Mouse (Mus musculus): ENCODE data around the gene Sh3pxd2a. TPM values are rescaled to one million over a fixed set of nuclear protein-coding genes. Genes with fewer than 3 reads are reported as not detected.

The Sh3pxd2a gene
- total RNA-seq, 2 experiments from 2014 or later: 37.8 to 46.3 TPM

DNA sequence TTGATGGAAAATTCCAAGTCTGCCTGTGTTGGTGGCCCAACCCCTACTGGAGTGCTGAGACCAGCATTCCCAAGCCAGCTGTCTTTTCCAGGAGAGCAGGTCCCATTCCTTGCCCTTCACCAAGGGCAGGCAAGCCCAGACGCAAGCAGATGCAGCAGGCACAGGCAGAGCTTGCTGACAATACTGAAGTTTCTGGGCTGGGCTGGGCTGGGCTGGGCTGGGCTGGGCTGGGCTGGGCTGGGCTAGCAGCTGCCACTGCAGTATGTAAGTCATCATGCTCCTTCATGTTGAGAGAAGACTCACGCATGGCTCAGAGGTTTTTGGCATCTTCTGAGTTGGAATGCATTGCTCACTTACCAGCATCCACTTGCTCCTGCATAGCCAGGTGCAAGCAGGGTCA, 27.7 kb upstream of the Sh3pxd2a start:
- DNase-seq: peak; percentile 30

DNA sequence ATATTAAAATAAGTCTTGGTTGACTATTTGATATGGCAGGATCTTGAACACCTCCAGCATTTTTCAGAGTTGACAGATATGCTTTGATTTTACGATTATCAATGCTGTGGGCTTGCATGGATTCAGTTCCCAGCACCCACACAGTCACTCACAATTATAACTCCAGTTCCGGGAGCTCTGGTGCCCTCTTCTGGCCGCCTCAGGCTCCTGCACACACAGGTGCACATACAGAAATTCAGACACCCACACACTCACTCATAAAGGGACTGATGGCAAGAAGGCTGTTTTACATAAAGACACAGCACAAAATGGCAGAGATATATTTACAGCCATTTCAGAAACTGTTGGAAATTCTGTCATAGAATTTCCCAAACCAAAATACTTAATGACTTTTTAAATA, 25.0 kb upstream of the Sh3pxd2a start:
- DNase-seq: no peak

DNA sequence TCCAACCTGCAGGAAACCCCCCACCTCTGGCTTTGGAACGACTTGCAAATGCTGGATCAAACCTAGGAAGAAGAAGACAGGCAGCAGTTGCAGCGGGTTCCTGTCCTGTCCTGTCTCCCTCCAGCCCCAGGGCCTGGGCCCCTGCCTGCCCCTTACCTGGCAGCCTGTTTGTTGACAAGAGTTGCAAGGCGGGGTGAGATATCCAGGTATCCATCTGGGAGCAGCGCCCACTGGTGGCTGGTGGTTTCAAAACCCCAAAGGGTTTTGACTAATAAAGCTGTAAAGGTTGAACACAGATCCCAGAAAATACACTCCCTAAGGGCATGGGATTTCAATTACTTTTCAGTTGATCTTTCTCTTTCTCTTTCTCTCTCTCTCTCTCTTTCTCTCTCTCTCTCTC, 24.0 kb upstream of the Sh3pxd2a start:
- DNase-seq: no peak

DNA sequence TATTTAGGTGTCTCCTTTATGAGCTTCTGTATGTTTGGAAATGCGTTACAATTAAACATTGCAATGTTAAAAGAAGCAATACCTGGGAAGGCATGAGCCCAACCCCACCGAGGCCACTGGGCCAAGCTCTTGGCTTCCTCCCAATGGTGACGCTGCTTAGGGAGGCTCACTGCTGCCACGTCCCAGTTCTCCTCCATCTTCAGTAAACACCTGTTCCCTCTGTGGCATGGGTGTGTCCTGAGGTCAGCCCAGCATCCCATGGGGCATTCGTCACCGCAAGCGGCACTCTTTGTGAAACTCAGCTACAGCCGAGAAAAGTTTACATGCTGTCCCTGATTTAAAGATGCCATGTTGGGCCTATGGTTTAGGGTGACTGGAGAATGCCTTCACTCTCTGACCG, 23.4 kb upstream of the Sh3pxd2a start:
- DNase-seq: no peak

DNA sequence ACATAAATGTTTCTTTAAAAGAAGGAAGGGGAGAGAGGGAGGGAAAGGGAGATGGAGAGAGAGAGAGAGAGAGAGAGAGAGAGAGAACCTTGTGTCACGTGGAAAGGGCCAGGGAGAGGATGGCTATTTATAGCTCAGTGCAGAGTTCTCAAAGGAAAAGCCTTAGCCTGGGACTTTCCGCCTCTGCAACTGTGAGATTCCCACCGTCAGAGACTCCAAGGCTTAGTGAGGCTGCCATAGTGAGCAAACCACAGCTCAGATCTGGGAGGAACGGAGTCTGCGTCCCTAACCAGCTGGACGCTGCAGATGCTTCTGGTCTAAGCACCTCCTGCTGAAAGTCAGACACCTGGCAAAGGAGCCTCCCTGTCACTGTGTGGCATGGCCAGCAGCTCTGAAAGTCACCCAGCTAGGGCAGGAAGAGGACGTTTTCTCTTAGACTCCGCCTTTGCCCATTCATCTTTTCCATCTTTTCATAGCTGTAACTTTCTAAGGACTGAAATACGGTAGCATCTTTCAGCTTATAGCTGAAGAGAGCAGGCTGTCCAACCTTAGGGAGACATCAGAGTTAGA, 21.9 kb upstream of the Sh3pxd2a start:
- DNase-seq: no peak

DNA sequence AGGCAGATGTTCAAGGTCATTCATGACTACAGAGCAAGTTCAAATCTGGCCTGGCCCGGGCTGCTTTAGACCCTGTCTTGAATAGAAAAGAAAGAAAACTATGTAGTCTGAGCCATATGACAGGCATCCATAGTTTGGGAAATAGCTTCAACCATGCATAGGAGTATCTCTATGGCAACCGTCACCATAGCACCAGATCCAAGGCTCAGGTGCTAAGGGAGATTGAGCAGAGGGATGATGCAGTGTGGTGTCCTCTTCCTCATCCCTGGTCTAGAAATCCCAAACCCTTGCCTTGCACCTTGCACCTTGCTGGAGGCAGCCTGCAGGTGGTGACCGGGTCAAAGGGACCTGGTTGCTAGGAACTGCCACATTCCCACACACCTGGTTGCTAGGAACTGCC, 19.9 kb upstream of the Sh3pxd2a start:
- DNase-seq: no peak

DNA sequence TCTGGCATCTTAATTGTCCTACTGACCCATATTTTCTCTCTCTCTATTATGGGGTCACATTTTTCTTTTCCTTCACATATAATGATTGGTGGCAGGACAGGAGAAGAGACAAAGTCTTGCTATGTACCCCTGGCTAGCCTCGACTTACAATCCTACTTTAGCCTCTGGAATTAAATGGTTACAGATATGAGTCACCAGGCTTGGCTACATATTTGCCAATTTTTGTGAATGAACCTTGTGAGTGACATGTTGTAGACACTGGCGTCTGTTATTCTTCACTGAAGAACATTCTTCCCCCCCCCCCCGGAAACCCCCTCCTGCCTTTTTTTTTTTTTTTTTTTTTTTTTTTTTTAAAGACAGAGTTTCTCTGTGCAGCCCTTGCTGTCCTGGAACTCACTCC, 19.1 kb upstream of the Sh3pxd2a start:
- no peak for DNase-seq

DNA sequence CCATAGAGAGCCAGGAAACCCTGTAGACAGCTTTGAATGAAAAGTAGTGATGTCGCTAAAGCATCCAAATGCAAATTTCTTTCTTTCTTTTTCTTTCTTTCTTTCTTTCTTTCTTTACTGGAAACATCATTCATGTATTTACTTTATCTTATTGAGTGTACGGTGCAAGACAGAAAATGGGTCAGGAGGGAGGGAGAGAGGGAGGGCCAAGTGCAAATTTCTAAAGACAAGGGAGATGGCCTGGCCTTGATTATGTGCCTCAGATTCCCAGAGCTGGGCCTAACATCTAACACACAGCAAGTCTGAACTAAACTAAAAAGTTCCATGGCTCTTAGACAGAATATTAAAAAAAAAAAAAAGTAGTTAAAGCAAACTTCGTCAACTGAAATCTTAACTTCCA, 9.3 kb upstream of the Sh3pxd2a start:
- DNase-seq: no peak

DNA sequence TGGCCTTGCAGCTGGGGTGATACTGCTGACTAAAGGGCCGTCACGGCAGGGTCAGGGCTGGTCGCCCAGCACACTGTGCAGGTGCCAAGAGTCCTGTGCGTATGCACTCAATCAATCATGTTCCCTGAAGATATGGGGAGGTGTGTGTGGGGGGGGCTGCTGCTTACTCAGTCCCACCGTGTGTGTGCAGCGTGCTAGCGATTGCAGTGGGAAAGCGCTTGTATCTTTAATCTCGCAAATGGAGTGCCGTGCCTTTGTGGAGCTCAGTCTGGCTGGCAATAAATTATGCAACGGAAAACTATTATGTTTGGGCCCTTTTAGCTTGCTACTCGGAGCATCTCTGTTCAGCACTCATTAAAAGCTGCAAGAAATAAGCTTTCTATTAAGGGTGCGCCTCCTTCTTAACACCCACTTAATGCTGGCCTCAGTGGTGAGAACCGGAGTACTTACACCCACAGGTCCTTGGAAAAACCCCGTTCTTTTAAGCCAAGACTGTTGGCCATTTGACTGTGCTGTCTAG, 8.7 kb upstream of the Sh3pxd2a start:
- DNase-seq: peak; percentile 64

DNA sequence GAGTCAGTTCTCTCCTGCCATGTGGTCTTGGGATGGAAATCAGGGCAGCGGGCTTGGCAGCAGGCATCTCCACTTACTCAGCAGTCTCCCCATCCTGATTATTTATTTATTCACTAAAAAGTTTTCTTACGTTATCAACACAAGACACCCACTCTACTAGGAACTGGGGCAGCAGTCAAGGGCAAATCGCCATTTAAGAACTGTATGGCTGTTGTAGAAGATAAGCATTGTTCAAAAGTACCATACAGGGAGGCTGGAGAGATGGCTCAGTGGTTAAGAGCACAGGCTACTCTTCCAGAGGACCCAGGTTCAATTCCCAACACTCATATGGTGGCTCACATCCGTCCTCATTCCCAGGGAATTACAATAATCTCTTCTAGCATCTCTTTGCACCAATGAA, 7.6 kb upstream of the Sh3pxd2a start:
- no peak for DNase-seq

DNA sequence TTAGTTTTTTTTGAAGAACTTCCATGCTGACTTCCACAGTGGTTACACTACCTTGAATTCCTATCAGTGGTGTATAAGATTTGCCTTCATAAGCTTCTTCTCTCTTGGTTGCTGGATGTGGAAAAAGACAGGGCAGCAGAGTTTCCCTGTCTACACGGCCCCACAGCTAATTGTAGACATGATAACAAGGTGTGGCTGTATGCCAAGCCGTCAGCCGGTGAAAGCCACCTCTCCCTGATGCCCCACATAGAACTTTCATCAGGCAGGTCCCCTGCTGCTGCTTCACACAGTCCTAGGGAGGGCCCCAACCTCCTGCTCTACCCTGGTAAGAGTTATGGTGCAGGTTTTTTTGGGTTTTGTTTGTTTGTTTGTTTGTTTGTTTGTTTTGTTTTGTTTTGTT, 4.5 kb upstream of the Sh3pxd2a start:
- no peak for DNase-seq

DNA sequence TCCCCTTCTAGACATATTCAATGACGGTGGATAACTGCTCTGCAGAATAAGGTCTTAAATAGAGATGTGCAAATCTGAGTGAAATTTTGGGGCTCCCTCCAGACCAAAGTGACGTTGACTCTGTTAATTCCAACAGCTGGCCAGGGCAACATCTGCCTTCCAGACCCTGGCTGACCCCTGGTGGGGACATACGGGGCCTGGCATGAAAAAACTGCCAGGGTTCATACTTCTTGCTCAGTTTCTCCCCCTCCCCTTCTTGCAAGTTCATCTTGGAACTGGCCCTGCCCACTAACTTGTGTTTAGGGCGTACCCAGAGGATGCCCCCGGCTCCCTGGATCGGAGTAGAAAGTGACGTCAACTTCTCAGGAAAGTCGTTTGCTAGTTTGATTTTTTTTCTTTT, 2.6 kb upstream of the Sh3pxd2a start:
- no peak for DNase-seq

DNA sequence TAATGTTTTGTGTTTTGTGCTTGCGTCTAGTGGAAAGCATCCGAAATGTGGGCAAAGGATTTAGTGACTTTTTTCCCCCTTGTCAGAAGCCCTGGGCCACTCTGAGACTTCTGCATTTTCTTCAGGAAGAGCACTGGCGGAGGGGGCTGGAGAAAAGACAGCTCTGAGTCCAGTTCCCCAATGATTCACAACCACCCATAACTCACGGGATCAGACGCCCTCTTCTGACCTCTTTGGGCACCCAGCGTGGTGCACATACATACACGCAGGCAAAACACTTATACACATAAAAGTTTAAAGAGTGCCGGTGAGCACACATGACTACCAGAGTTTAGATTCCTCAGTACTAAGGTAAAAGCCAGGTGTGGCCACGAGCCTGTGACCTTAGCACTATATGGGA, 1.3 kb upstream of the Sh3pxd2a start:
- DNase-seq: no peak

DNA sequence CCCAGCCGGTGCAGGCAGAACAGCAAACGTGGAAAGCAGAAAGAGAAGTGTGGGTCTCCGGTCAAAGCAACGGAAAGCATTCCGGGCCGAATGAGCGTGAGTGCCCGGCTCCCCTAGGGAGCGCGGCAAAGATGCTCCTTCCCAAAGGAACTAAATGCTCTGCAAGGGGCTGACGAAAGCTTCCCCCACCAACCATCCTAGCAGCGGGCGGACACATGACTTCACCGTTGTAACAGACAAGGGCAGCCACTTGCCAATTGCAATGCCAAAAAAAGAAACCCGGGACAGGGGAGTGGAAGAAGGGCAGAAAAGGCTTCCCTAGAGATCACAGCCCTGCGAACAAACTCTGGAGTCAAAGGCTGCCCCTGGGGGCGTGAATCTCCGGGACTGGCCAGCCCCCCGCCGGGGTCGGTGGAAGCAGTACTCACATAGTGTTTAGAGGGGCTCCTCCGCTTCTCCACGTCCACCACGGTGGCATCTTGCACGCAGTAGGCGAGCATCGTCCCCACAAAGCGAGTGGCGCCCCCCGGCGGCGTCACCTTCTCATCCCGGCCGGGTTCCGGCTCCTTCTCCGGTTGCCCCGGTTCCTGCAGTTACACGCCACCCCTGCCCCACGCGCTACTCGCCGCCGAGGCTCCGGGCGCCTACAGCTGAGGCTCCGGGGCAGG, 431 bp downstream of the Sh3pxd2a start:
- DNase-seq: peak; percentile 84

DNA sequence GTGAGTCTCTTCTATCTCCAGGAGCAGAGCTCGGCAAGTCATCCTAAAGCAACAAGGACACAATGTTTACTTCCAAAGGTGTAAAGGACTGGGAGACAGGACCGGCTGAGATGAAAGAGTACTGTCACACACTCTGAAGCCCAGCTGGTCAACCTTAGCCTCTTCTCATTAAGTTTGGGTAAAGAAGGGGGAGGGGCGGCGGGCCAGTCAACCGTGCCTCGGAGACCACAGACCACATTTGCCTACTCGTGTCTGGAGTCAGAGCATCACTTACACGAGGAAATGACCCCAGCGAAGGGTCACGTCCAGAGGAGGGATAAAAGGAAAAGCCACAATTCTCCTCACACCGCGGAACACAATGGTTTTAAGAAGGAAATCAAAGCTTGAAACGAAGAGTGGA, 995 bp downstream of the Sh3pxd2a start:
- DNase-seq: no peak

DNA sequence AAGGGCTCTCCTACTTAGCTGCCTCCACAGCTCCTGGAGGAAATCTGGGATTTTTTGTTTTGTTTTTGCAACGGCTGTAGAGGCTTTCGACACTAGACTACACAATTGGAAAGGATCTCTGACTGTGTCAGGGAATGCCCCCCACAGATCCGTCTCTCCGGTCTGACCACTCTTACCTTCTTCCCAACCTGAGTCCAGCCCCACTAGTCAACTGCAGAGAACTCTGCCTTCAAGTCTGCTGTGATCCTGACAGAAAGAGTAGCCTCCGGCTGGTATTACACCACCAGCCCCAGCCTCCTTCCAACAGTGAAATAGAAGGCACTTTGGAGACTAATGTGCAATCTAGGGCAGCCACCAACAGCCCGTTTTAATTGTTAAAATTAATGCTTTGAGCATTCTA, 1.5 kb downstream of the Sh3pxd2a start:
- DNase-seq: no peak

DNA sequence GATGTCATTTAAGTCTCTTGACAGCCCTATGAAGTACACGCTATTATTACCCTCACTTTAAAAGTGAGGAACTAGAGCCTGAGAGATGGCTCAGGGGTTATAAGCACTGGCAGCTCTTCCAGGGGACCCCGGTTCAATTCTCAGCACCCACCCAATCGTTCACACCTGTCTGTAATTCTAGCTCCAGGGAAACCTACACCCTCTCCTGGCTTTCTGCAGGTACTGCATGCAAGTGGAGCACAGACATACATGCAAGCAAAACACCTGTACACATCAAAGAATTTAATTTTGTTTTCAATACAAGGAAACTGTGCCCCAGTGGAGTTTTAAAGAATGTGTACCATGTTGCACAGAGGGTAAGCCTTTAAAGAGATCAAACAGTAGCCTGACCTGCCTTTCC, 2.4 kb downstream of the Sh3pxd2a start:
- no peak for DNase-seq

DNA sequence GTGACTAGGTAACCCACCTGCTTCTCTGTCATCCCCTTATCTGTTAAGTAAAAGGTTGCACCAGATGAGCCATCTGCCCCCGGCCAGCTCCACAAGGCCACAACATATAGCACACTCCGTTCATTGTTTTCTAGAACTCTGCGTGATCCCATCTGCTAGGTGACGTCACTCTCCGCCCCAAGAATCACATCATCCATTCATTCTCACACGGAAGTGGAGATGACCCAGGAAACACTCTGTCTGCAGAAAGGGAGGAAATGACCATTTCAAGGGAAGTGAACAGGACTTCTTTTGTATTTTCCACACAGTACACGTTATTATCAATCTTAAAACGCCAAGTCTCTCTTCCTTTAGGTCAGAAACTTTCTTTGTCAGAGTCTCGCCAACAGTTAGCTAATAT, 2.8 kb downstream of the Sh3pxd2a start:
- DNase-seq: no peak

DNA sequence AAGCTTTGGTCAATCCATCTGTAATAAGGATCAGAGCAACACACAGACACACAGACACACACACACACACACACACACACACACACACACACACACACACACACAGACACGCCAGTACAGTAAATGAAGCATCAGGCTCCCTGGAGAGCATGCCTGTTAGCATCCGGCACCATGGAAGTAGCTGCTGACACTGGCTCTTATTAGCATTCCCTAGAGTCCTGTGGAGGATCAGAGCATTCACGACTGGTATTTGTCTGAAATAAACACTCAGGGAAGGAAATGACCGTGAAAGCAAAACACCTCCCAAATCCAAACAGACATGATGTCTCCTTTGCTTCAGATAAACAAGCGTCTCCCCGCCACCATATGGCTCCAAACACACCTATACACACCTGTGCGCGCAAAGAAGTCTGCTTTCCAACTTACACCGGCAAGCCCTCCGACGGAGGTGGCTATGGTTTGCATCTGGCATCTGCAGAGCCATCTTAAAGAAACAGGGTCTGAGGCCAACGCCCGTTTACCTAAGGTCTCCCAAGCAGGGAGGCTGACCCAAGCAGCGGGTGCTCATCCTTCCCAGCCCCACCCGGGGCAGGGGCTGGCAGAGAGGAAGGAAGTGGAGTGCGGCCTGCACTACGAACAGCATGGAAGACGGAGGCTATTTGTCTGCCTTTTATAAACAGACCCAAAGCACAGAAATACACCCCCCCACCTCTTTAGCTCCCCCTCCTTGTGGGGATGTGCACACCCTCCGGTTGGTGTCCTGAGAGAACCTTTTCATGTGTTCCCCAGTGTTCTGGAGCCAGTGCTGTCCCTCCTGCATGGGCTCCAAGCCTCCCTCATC, 3.9 kb downstream of the Sh3pxd2a start:
- no peak for DNase-seq

DNA sequence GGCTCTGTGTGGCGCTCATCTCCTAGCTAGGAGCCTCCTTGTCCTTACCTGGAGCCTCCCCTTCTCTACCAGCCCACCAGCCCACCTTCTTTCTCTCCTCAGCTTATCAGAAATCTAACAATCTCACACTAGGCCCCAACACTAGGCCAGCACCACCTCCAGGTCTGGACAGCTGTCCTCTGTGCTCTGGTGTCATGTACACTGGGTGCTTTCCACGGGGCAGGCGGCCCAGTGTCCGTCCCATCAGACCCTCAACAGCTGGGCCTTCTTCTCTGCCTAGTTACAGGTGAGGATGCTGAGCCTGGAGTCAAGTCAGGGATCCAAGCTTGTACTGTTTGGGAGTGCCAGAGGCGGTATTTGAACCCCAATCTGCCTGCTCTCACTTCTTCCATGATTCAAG, 5.0 kb downstream of the Sh3pxd2a start:
- DNase-seq: no peak

DNA sequence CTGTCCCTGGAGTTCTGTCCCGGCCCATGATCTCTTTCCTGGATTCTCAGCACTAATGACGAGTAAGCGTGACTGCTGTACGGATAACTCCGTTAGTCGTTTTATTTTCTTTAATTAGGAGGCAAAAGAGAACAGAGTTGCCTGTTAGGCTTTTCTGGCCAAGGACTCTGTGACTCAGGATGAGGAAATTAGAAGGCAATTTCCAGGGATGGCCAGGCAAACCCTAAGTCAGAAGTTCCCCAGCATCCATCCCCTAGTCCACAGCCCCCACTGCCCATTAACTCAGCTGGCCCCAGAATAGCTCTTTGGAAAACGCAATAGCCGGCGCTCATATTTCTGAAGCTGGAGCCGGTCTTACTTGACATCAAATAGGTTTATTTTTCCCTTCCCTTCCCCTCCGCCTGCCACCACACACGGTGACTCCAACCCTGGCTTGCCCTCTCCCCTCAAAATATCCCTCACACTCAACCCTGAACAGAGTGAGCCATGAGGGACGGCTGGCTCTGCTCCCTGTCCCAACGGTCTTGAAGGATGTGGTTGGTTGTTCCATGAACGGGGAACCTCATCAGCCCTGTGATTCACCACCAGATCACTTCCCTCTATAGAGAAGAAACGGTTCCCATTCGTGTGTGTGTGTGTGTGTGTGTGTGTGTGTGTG, 5.6 kb downstream of the Sh3pxd2a start:
- peak; percentile 75 for DNase-seq

DNA sequence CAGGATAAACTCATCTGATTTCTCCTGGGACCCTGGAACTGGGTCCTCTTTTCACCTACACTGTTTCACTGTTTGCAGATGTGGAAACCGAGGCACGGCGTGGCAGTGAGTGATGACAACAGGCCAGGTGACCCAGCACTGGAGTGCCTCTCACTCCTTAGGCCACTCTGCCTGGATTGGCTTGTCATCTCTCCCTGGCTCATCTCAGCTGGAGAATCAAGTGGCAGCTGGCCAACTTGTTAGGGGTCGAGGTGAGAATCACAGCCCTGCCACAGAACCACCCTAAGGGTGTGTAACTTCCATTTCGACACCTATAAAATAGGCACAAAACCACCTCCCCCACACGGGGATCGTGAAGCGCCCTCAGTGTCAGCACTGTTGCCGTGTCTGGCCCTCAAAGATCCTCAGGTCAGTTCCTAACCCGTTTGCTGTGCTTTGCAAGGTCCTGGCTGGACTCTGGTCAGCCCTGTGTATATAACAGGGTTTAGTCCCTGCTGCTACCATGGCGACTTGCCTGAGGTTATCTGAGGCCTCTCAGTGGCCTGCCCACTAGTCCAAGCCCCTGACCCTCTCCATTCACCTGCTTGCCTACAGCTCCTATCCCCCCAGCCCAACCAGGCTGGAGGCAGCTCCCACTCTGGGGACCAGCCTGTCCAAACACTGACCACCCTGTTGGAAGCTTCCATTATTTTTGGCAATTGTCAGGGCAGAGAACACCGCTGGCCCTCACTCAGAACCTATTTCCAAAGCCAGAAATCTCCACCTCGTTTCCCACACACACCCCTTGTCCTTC, 6.3 kb downstream of the Sh3pxd2a start:
- peak; percentile 68 for DNase-seq

Measured in gastrocnemius, postnatal 25 days (tissue).